Mouse (Mus musculus): ENCODE results near the gene Btbd35f1. TPM values are rescaled to one million over a fixed set of nuclear protein-coding genes. Genes with fewer than 3 reads are reported as not detected.
"Not testable (repeated sequence)": the region's sequence is repeated elsewhere in the genome, so short reads cannot be mapped to it uniquely, and the experiment has no call there.

The Btbd35f1 gene
- not detected in 2 replicates for total RNA-seq (2015)
- total RNA-seq (2017): not detected in 2 replicates

GRCm38 (mm10) chrX:32559755-32560154 lies at the start of gene Btbd35f1:
Gene Btbd35f1, plus strand, starts transcription at chrX:32560055.
- not testable (repeated sequence) for ATAC-seq (ENCODE audit: poor library complexity, severe bottlenecking)

GRCm38 (mm10) chrX:32590878-32591542 lies 31.2 kb downstream of the Btbd35f1 start:
- not testable (repeated sequence) for ATAC-seq (ENCODE audit: poor library complexity, severe bottlenecking)

- ATAC-seq (ENCODE audit: poor library complexity, severe bottlenecking): not testable (repeated sequence)
Observed at GRCm38 (mm10) chrX:32601008-32601407, 41.2 kb downstream of the Btbd35f1 start.

DNA sequence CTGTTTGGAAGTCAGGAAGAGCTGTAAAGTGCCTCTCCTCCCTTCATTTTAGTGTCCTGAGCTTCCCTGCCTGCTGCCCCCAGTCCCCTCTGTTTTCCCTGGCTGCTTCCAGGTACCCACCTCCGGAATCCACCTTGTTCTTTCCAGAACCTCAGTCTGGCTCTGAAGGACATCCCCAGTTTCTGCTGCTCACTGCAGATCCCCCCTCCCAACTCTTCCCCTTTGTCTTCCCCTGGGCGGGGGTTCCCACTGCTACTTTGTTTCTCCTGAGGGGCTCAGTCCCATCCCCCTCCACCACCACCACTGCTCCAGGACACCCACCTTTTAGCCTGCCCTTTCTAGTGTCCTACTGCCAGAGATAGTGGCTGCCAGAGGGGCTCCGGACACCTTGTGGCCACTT lies 41.6 kb downstream of the Btbd35f1 start:
- not testable (repeated sequence) for ATAC-seq (ENCODE audit: poor library complexity, severe bottlenecking)

Other genes starting within 250 kb of the Btbd35f1 start
- gene Gm5926, start 90.7 kb downstream of the Btbd35f1 start, total RNA-seq (2015): not detected in 2 replicates
- gene Gm5926, start 90.7 kb downstream of the Btbd35f1 start, total RNA-seq (2017): not detected in 2 replicates
- not detected in 2 replicates for gene Btbd35f21, start 166.1 kb downstream of the Btbd35f1 start, total RNA-seq (2015)
- not detected in 2 replicates for gene Btbd35f21, start 166.1 kb downstream of the Btbd35f1 start, total RNA-seq (2017)